Mouse (Mus musculus) CH12F3 (cell line): ENCODE measurements around the gene Sdk1.

ENCODE experiments used
- in situ Hi-C: fragments of 300-500 bp; cut with MboI; formaldehyde crosslinking; loops from 2 replicates; pipeline ENCODE4 v1.14.3; 2020; ENCODE audit warnings: low sequenced_read_pairs

The Sdk1 gene

GRCm38 (mm10) chr5:142215981-142216380, 974.7 kb downstream of the Sdk1 start:
- in situ Hi-C loops: no loop called here

GRCm38 (mm10) chr5:142220851-142221503, 979.7 kb downstream of the Sdk1 start:
- in situ Hi-C loops: no loop called here

- in situ Hi-C loops: no loop called here
These were observed 987.9 kb downstream of the Sdk1 start for GRCm38 (mm10) chr5:142228957-142229810.

- in situ Hi-C loops: no loop called here
These were observed 988.5 kb downstream of the Sdk1 start for GRCm38 (mm10) chr5:142229811-142230205.

- in situ Hi-C loops: no loop called here
These were observed 999.0 kb downstream of the Sdk1 start for GRCm38 (mm10) chr5:142240288-142240687.

- in situ Hi-C loops: no loop called here
These were observed 1001.3 kb downstream of the Sdk1 start for GRCm38 (mm10) chr5:142242597-142242996.

GRCm38 (mm10) chr5:142243069-142243468, 1001.8 kb downstream of the Sdk1 start:
- in situ Hi-C loops: no loop called here

- in situ Hi-C loops: no loop called here
These were observed 1014.9 kb downstream of the Sdk1 start for GRCm38 (mm10) chr5:142256231-142256630.

- in situ Hi-C loops: no loop called here
These were observed 1017.4 kb downstream of the Sdk1 start for GRCm38 (mm10) chr5:142258716-142259115.

GRCm38 (mm10) chr5:142262060-142262459, 1020.8 kb downstream of the Sdk1 start:
- in situ Hi-C loops: no loop called here
